Mouse (Mus musculus) neural tube, embryonic 12.5 days (tissue): ENCODE data around the gene Hspa5. TPM values are rescaled to one million over a fixed set of nuclear protein-coding genes. Genes with fewer than 3 reads are reported as not detected.
A peak's percentile ranks its signal among the peaks of the same experiment; 100 is the strongest.
"Not testable (repeated sequence)": the region's sequence is repeated elsewhere in the genome, so short reads cannot be mapped to it uniquely, and the experiment has no call there.

Experiments used
- ATAC-seq: fragments of 200-750 bp; cut with Nextera tagmentation; 2 replicates; pipeline ENCODE4 v1.8.0; 2017; ENCODE audit warnings: low read depth, mild to moderate bottlenecking, moderate TSS enrichment, moderate library complexity; ENCODE audit not compliant: low FRiP score
- H3K27ac ChIP-seq: fragments of 300-500 bp; sonication (generic); 2 replicates; pipeline ENCODE4 v1.5.1; 2016
- H3K27me3 ChIP-seq: fragments of 300-500 bp; sonication (generic); replicated peaks from 2 replicates; pipeline ENCODE4 v1.6.1; 2016; ENCODE audit warnings: mild to moderate bottlenecking
- H3K36me3 ChIP-seq: fragments of 300-500 bp; sonication (generic); 2 replicates; pipeline ENCODE4 v1.6.1; 2016; ENCODE audit warnings: mild to moderate bottlenecking
- H3K4me1 ChIP-seq: fragments of 300-500 bp; sonication (generic); 2 replicates; pipeline ENCODE4 v1.6.1; 2016
- H3K4me2 ChIP-seq: fragments of 300-500 bp; sonication (generic); replicated peaks from 2 replicates; pipeline ENCODE4 v1.6.1; 2016; ENCODE audit warnings: mild to moderate bottlenecking
- H3K4me3 ChIP-seq: fragments of 300-500 bp; sonication (generic); 2 replicates; pipeline ENCODE4 v1.5.1; 2016
- H3K9ac ChIP-seq: fragments of 300-500 bp; sonication (generic); 2 replicates; pipeline ENCODE4 v1.6.1; 2016; ENCODE audit warnings: mild to moderate bottlenecking
- H3K9me3 ChIP-seq: fragments of 300-500 bp; sonication (generic); 2 replicates; pipeline ENCODE4 v1.6.1; 2016; ENCODE audit warnings: mild to moderate bottlenecking
- WGBS: fragments of 180-500 bp; shearing (Covaris S2); methylation state at CpG from one replicate; pipeline ENCODE4 v1.1.7; 2016; 5-methylcytosine and 5-hydroxymethylcytosine counted together
- polyA plus RNA-seq: library from polyadenylated mRNA; unstranded; fragments of >200 nt; fragmentation: Nextera tagmentation; extraction: Ambion mirVana; gene quantifications from 2 replicates; pipeline ENCODE4 v1.2.1, GENCODE M21; 2016

Gene Hspa5
- polyA plus RNA-seq, 1 experiment from 2014 or later: 638 TPM

GRCm38 (mm10) chr2:34802565-34803245 lies 30.9 kb downstream of the Hspa5 start:
- not testable (repeated sequence) for H3K36me3 ChIP-seq, H3K9me3 ChIP-seq, H3K27me3 ChIP-seq
- H3K4me1 ChIP-seq: peaks cover 15% of the 10 kb centered on the region
- H3K4me3 ChIP-seq: peak overlapping the region; percentile 63
- H3K9ac ChIP-seq: peak overlapping the region; percentile 72
- H3K4me2 ChIP-seq: peak overlapping the region; percentile 79
- peak; percentile 67 for ATAC-seq
- peak overlapping the region; percentile 83 for H3K27ac ChIP-seq
- under 1% methylated on average over 31 of the region's 32 CpGs for WGBS

- Histone ChIP-seq H3K27me3 (no peaks in the 10 kb centered on the region), H3K4me1 (peaks cover 15% of the 10 kb centered on the region), H3K4me2 (peak overlapping the region; percentile 46), H3K4me3 (no peak overlapping the region), H3K9ac (no peak overlapping the region), H3K27ac (no peak overlapping the region), H3K36me3 (peaks cover 12% of the 10 kb centered on the region), H3K9me3 (no peaks in the 10 kb centered on the region)
- WGBS: 69% methylated on average over 3 of the region's 3 CpGs
- no peak for ATAC-seq
These were observed 32.0 kb downstream of the Hspa5 start for GRCm38 (mm10) chr2:34803746-34804145.

- Histone ChIP-seq H3K27me3 (no peaks in the 10 kb centered on the region), H3K4me3 (no peak overlapping the region), H3K9ac (no peak overlapping the region), H3K27ac (no peak overlapping the region), H3K9me3 (no peaks in the 10 kb centered on the region), H3K4me2 (peak overlapping the region; percentile 46; the same call in 1 of the 2 replicates), H3K4me1 (peaks cover 11% of the 10 kb centered on the region), H3K36me3 (peaks cover 17% of the 10 kb centered on the region)
- 98% methylated on average over 2 of the region's 2 CpGs for WGBS
- no peak for ATAC-seq
These were observed 32.4 kb downstream of the Hspa5 start for GRCm38 (mm10) chr2:34804172-34804571.

- Histone ChIP-seq H3K9ac (no peak overlapping the region), H3K9me3 (no peaks in the 10 kb centered on the region), H3K4me2 (no peak overlapping the region), H3K4me3 (no peak overlapping the region), H3K4me1 (peaks cover 8% of the 10 kb centered on the region), H3K27ac (no peak overlapping the region), H3K36me3 (peaks cover 19% of the 10 kb centered on the region), H3K27me3 (no peaks in the 10 kb centered on the region)
- no peak for ATAC-seq
- WGBS: 92% methylated on average over 1 of the region's 1 CpGs
These were observed 33.0 kb downstream of the Hspa5 start for GRCm38 (mm10) chr2:34804815-34805214.

GRCm38 (mm10) chr2:34805364-34805950 lies 33.7 kb downstream of the Hspa5 start:
- 91% methylated on average over 10 of the region's 10 CpGs for WGBS
- H3K9me3 ChIP-seq: no peaks in the 10 kb centered on the region
- no peak overlapping the region for H3K4me3 ChIP-seq
- no peak overlapping the region for H3K4me2 ChIP-seq
- H3K27ac ChIP-seq: no peak overlapping the region
- no peaks in the 10 kb centered on the region for H3K27me3 ChIP-seq
- no peak overlapping the region for H3K9ac ChIP-seq
- no peak for ATAC-seq
- H3K36me3 ChIP-seq: peaks cover 19% of the 10 kb centered on the region
- peaks cover 5% of the 10 kb centered on the region for H3K4me1 ChIP-seq

GRCm38 (mm10) chr2:34808057-34808456 lies 36.3 kb downstream of the Hspa5 start:
- Histone ChIP-seq H3K4me2 (no peak overlapping the region), H3K27me3 (no peaks in the 10 kb centered on the region), H3K36me3 (peaks cover 33% of the 10 kb centered on the region), H3K9me3 (no peaks in the 10 kb centered on the region), H3K27ac (no peak overlapping the region), H3K4me3 (no peak overlapping the region), H3K4me1 (peaks cover 5% of the 10 kb centered on the region), H3K9ac (no peak overlapping the region)
- WGBS: 89% methylated on average over 2 of the region's 2 CpGs
- ATAC-seq: no peak

GRCm38 (mm10) chr2:34809568-34809967 lies 37.8 kb downstream of the Hspa5 start:
- peaks cover 47% of the 10 kb centered on the region for H3K36me3 ChIP-seq
- H3K27me3 ChIP-seq: no peaks in the 10 kb centered on the region
- no peak overlapping the region for H3K9ac ChIP-seq
- no peak for ATAC-seq
- H3K9me3 ChIP-seq: no peaks in the 10 kb centered on the region
- no peak overlapping the region for H3K4me3 ChIP-seq
- no peak overlapping the region for H3K4me2 ChIP-seq
- no peak overlapping the region for H3K27ac ChIP-seq
- WGBS: 100% methylated on average over 1 of the region's 1 CpGs
- H3K4me1 ChIP-seq: no peaks in the 10 kb centered on the region

GRCm38 (mm10) chr2:34810775-34811174 lies 39.0 kb downstream of the Hspa5 start:
- peaks cover 56% of the 10 kb centered on the region for H3K36me3 ChIP-seq
- H3K9me3 ChIP-seq: no peaks in the 10 kb centered on the region
- H3K4me1 ChIP-seq: no peaks in the 10 kb centered on the region
- H3K4me2 ChIP-seq: no peak overlapping the region
- no peak overlapping the region for H3K9ac ChIP-seq
- H3K27ac ChIP-seq: no peak overlapping the region
- no peak overlapping the region for H3K4me3 ChIP-seq
- 95% methylated on average over 3 of the region's 3 CpGs for WGBS
- no peaks in the 10 kb centered on the region for H3K27me3 ChIP-seq
- ATAC-seq: no peak

GRCm38 (mm10) chr2:34812706-34813105 lies 40.9 kb downstream of the Hspa5 start:
- no peak overlapping the region for H3K4me3 ChIP-seq
- no peak overlapping the region for H3K4me2 ChIP-seq
- H3K27me3 ChIP-seq: no peaks in the 10 kb centered on the region
- H3K27ac ChIP-seq: no peak overlapping the region
- peaks cover 51% of the 10 kb centered on the region for H3K36me3 ChIP-seq
- ATAC-seq: no peak
- H3K9ac ChIP-seq: no peak overlapping the region
- WGBS: 86% methylated on average over 7 of the region's 7 CpGs
- H3K9me3 ChIP-seq: no peaks in the 10 kb centered on the region
- H3K4me1 ChIP-seq: no peaks in the 10 kb centered on the region

- H3K27ac ChIP-seq, H3K4me2 ChIP-seq, H3K9me3 ChIP-seq, H3K4me1 ChIP-seq, ATAC-seq, H3K9ac ChIP-seq, H3K27me3 ChIP-seq, H3K4me3 ChIP-seq: not testable (repeated sequence)
- H3K36me3 ChIP-seq: peaks cover 47% of the 10 kb centered on the region
- WGBS: 99% methylated on average over 2 of the region's 2 CpGs
These were observed 44.1 kb downstream of the Hspa5 start for GRCm38 (mm10) chr2:34815893-34816292.

GRCm38 (mm10) chr2:34818492-34818891 lies 46.7 kb downstream of the Hspa5 start:
- peaks cover 43% of the 10 kb centered on the region for H3K36me3 ChIP-seq
- H3K9me3 ChIP-seq: no peaks in the 10 kb centered on the region
- H3K27me3 ChIP-seq: no peaks in the 10 kb centered on the region
- ATAC-seq: no peak
- H3K4me2 ChIP-seq: no peak overlapping the region
- no peak overlapping the region for H3K4me3 ChIP-seq
- H3K27ac ChIP-seq: no peak overlapping the region
- WGBS: 93% methylated on average over 2 of the region's 2 CpGs
- no peaks in the 10 kb centered on the region for H3K4me1 ChIP-seq
- H3K9ac ChIP-seq: no peak overlapping the region

GRCm38 (mm10) chr2:34825827-34826459 lies 54.2 kb downstream of the Hspa5 start, which contains the start of gene Fbxw2:
TSS of gene Fbxw2 (minus strand) at chr2:34826311.
- Histone ChIP-seq H3K9ac (peak within 1 kb of the TSS; percentile 96), H3K36me3 (peaks cover 13% of the 10 kb centered on the region), H3K4me2 (peak within 1 kb of the TSS; percentile 80), H3K27me3 (no peaks in the 10 kb centered on the region), H3K4me3 (peak within 1 kb of the TSS; percentile 97), H3K27ac (peak within 1 kb of the TSS; percentile 67; the same call in 1 of the 2 replicates), H3K9me3 (0 out of 2 replicates have a peak, but pooled peaks cover 5% of the 10 kb centered on the region), H3K4me1 (peaks cover 19% of the 10 kb centered on the region)
- under 1% methylated on average over 55 of the region's 57 CpGs for WGBS
- ATAC-seq: peak; percentile 95
